Mouse (Mus musculus): ENCODE data around the gene Gucy2d.

Gucy2d gene

GRCm38 (mm10) chr7:98489623-98490084 lies 49.4 kb downstream of the Gucy2d start:
- DNase-seq (ENCODE audit: extremely low spot score): peak; percentile 83

GRCm38 (mm10) chr7:98490328-98490727 lies 50.1 kb downstream of the Gucy2d start:
- no peak for DNase-seq (ENCODE audit: extremely low spot score)

GRCm38 (mm10) chr7:98490911-98491310 lies 50.7 kb downstream of the Gucy2d start:
- DNase-seq (ENCODE audit: extremely low spot score): no peak

- no peak for DNase-seq (ENCODE audit: extremely low spot score)
Observed at GRCm38 (mm10) chr7:98491451-98492200, 51.4 kb downstream of the Gucy2d start.

GRCm38 (mm10) chr7:98492331-98492730 lies 52.1 kb downstream of the Gucy2d start:
- DNase-seq (ENCODE audit: extremely low spot score): no peak

- DNase-seq (ENCODE audit: extremely low spot score): no peak
Observed at GRCm38 (mm10) chr7:98493307-98493706, 53.1 kb downstream of the Gucy2d start.

GRCm38 (mm10) chr7:98493901-98494480 lies 53.8 kb downstream of the Gucy2d start:
- no peak for DNase-seq (ENCODE audit: extremely low spot score)

GRCm38 (mm10) chr7:98495591-98495990 lies 55.4 kb downstream of the Gucy2d start:
- no peak for DNase-seq (ENCODE audit: extremely low spot score)

- no peak for DNase-seq (ENCODE audit: extremely low spot score)
Observed at GRCm38 (mm10) chr7:98497451-98497850, 57.2 kb downstream of the Gucy2d start.

GRCm38 (mm10) chr7:98498101-98498500 lies 57.9 kb downstream of the Gucy2d start:
- no peak for DNase-seq (ENCODE audit: extremely low spot score)

GRCm38 (mm10) chr7:98498656-98499560 lies 58.7 kb downstream of the Gucy2d start:
- no peak for DNase-seq (ENCODE audit: extremely low spot score)

- no peak for DNase-seq (ENCODE audit: extremely low spot score)
Observed at GRCm38 (mm10) chr7:98499561-98500292, 59.5 kb downstream of the Gucy2d start.

GRCm38 (mm10) chr7:98500470-98500869 lies 60.3 kb downstream of the Gucy2d start:
- DNase-seq (ENCODE audit: extremely low spot score): no peak

GRCm38 (mm10) chr7:98501078-98501477 lies 60.9 kb downstream of the Gucy2d start:
- no peak for DNase-seq (ENCODE audit: extremely low spot score)

GRCm38 (mm10) chr7:98502921-98503320 lies 62.7 kb downstream of the Gucy2d start:
- DNase-seq (ENCODE audit: extremely low spot score): no peak

GRCm38 (mm10) chr7:98503951-98504647 lies 63.9 kb downstream of the Gucy2d start:
- no peak for DNase-seq (ENCODE audit: extremely low spot score)

- no peak for DNase-seq (ENCODE audit: extremely low spot score)
Observed at GRCm38 (mm10) chr7:98504726-98505314, 64.6 kb downstream of the Gucy2d start.

GRCm38 (mm10) chr7:98505664-98506063 lies 65.4 kb downstream of the Gucy2d start:
- peak; percentile 47 for DNase-seq (ENCODE audit: extremely low spot score)

- no peak for DNase-seq (ENCODE audit: extremely low spot score)
Observed at GRCm38 (mm10) chr7:98510961-98511958, 71.0 kb downstream of the Gucy2d start.
